Mouse (Mus musculus): Measurements from ENCODE around the gene Mapk8ip1. TPM values are rescaled to one million over a fixed set of nuclear protein-coding genes. Genes with fewer than 3 reads are reported as not detected.

Mapk8ip1 gene
- polyA plus RNA-seq, 1 experiment from 2014 or later, result 112 TPM

- H3K4me2 ChIP-seq, result no peak overlapping the region
- H3K27me3 ChIP-seq, result no peaks in the 10 kb centered on the region
- no peaks in the 10 kb centered on the region for H3K9me3 ChIP-seq
- H3K27ac ChIP-seq, result no peak overlapping the region
- peaks cover 8% of the 10 kb centered on the region; the same call in 1 of the 2 replicates for H3K4me1 ChIP-seq (replicated peaks)
- no peak overlapping the region for H3K4me3 ChIP-seq
- ATAC-seq (ENCODE audit: low FRiP score), result no peak
- H3K36me3 ChIP-seq, result peaks cover 70% of the 10 kb centered on the region
- WGBS, result 86% methylated on average over 8 of the region's 8 CpGs
- H3K9ac ChIP-seq, result no peak overlapping the region
These were observed 39.3 kb downstream of the Mapk8ip1 start for GRCm38 (mm10) chr2:92361795-92362194.

GRCm38 (mm10) chr2:92360893-92361292 is 40.2 kb downstream of the Mapk8ip1 start:
- no peak overlapping the region for H3K9ac ChIP-seq
- 0 out of 2 replicates have a peak, but pooled peaks have one; percentile 37 for ATAC-seq (ENCODE audit: low FRiP score)

DNA sequence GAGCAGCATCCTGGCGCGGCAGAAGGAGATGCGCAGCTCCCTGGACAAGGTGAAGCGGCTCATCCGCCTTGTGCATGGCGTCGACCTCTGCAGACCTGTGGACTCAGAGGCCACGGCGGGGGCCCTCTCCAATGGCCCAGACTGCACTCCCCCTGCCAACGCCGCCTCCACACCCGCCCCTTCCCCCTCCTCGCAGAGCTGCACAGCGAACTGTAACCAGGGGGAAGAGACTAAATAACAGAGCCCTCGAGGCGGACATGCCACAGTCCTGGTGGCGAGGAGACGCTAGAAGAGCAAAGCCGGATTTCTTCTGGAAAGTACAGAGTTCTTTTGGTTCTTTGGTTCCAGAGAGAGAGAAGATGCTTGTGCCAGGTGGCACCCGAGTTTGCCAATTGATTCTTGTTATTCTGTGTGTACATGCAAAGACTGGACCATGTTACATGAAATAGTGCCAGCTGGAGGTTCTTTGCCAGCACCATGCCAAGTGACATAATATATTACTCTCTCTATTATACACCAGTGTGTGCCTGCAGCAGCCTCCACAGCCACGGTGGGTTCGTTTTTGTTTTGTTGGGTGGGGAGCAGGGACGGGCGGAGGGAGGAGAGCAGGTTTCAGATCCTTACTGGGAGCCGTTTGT is 40.8 kb downstream of the Mapk8ip1 start:
- peak overlapping the region; percentile 19; the same call in 1 of the 2 replicates for H3K9ac ChIP-seq
- H3K27ac ChIP-seq, result peak overlapping the region; percentile 12
- no peak overlapping the region for H3K4me3 ChIP-seq
- H3K4me2 ChIP-seq, result no peak overlapping the region
- peaks cover 8% of the 10 kb centered on the region; the same call in 1 of the 2 replicates for H3K4me1 ChIP-seq (replicated peaks)
- ATAC-seq (ENCODE audit: low FRiP score), result no peak
- no peaks in the 10 kb centered on the region for H3K9me3 ChIP-seq
- 62% methylated on average over 25 of the region's 25 CpGs for WGBS
- peaks cover 74% of the 10 kb centered on the region for H3K36me3 ChIP-seq
- H3K27me3 ChIP-seq, result no peaks in the 10 kb centered on the region

More at GRCm38 (mm10) chr2:92360893-92361292, 40.2 kb downstream of the Mapk8ip1 start:
- no peak overlapping the region for H3K4me3 ChIP-seq
- H3K27ac ChIP-seq, result no peak overlapping the region
- peaks cover 71% of the 10 kb centered on the region for H3K36me3 ChIP-seq
- H3K4me2 ChIP-seq, result no peak overlapping the region
- H3K4me1 ChIP-seq (replicated peaks), result peaks cover 8% of the 10 kb centered on the region; the same call in 1 of the 2 replicates
- H3K9me3 ChIP-seq, result no peaks in the 10 kb centered on the region
- H3K27me3 ChIP-seq, result no peaks in the 10 kb centered on the region
- 24% methylated on average over 12 of the region's 12 CpGs for WGBS

DNA sequence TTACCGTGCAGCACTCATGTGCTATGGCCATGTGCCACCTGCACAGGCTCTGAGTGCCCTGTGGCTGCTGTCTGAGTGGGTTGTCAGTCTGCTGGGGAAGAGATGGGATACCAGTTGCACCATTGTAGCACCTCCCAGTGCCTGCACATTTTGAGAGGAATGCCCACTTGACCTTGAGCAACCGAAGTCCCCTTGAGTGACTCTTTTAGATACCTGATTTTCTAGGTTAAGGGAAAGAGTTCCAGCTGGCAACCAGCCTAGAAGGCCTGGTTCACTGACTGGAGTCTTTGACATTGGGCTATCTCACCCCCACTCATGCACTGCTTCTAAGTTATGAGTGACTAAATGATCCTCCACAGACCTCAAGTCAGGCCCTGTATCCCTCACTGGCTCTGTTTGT is 41.8 kb downstream of the Mapk8ip1 start:
- WGBS, result 92% methylated on average over 2 of the region's 2 CpGs
- Histone ChIP-seq H3K4me2 (no peak overlapping the region), H3K4me3 (no peak overlapping the region), H3K4me1 (replicated peaks) (peaks cover 8% of the 10 kb centered on the region; the same call in 1 of the 2 replicates), H3K27me3 (no peaks in the 10 kb centered on the region), H3K36me3 (peaks cover 77% of the 10 kb centered on the region), H3K9me3 (no peaks in the 10 kb centered on the region), H3K9ac (no peak overlapping the region), H3K27ac (no peak overlapping the region)
- no peak for ATAC-seq (ENCODE audit: low FRiP score)

DNA sequence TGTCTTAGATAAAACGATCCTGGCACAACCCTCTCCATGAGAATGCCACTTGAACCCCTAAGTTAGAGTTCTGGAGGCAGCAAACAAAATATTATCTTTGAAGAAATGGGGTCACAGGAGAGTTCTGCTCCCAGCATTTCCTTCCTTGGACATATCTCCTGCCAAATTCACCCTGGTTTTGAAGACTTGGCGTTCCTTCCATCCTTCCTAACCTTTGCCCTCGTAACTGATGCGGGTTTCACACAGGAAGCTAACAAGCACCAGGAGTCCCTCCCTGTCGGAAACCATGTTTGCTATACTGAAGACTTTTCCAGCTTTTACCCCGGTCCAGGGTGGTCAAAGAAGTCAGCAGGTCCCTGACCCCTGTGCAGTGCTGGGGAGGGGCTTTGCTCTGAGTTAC is 46.8 kb downstream of the Mapk8ip1 start:
- ATAC-seq (ENCODE audit: low FRiP score), result no peak
- Histone ChIP-seq H3K9me3 (no peaks in the 10 kb centered on the region), H3K9ac (no peak overlapping the region), H3K27me3 (no peaks in the 10 kb centered on the region), H3K36me3 (peaks cover 73% of the 10 kb centered on the region), H3K27ac (no peak overlapping the region), H3K4me1 (replicated peaks) (no peaks in the 10 kb centered on the region), H3K4me2 (no peak overlapping the region), H3K4me3 (no peak overlapping the region)
- 69% methylated on average over 6 of the region's 6 CpGs for WGBS

DNA sequence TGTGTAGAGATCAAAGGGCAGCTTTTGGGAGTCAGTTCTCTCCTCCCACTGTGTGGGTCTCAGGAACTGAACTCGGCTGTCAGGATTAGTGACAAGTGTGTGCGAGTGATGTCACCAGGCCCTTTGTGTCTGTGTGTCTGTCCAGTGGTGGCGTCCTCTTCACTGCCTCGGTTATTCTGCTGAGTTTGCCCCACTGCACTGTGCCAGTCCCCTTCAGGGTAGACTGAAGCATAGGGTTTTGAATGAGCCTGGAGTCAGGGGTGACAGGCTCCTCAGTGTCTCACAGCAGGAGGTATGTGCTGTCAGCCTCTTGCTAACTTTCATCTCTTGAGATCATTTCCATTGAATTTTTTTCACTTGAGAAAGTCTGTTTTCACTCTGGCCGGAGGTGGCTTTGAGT is 47.7 kb downstream of the Mapk8ip1 start:
- H3K9me3 ChIP-seq, result no peaks in the 10 kb centered on the region
- ATAC-seq (ENCODE audit: low FRiP score), result no peak
- H3K27me3 ChIP-seq, result no peaks in the 10 kb centered on the region
- 33% methylated on average over 5 of the region's 5 CpGs for WGBS
- H3K4me1 ChIP-seq (replicated peaks), result no peaks in the 10 kb centered on the region
- no peak overlapping the region for H3K9ac ChIP-seq
- H3K27ac ChIP-seq, result no peak overlapping the region
- H3K4me3 ChIP-seq, result no peak overlapping the region
- no peak overlapping the region for H3K4me2 ChIP-seq
- H3K36me3 ChIP-seq, result peaks cover 73% of the 10 kb centered on the region

DNA sequence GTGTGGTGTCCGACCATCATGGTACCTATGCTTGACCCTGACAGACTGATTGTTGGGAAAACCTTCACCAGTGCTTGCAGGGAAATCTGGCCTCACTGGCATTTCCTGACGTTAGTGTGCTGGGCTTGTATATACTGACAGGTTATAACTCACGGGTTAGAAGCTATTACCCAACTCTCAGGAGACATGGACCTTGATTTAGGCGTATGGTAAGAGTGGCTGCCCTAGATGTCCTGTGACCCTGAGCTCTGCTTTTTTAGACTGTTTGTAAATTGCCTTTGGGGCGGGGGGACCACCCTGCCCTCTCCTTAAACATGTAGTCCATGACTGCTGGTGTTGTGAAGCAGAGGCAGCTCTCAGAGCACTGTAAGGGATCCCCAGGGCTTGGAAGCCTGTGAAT is 50.4 kb downstream of the Mapk8ip1 start:
- Histone ChIP-seq H3K9ac (no peak overlapping the region; the same call in none of the 2 replicates), H3K36me3 (peaks cover 68% of the 10 kb centered on the region), H3K27me3 (no peaks in the 10 kb centered on the region), H3K4me2 (no peak overlapping the region), H3K4me1 (replicated peaks) (no peaks in the 10 kb centered on the region), H3K9me3 (no peaks in the 10 kb centered on the region), H3K4me3 (no peak overlapping the region), H3K27ac (no peak overlapping the region)
- WGBS, result 77% methylated on average over 5 of the region's 5 CpGs
- ATAC-seq (ENCODE audit: low FRiP score), result no peak

GRCm38 (mm10) chr2:92349589-92350425 is 51.3 kb downstream of the Mapk8ip1 start:
- no peak overlapping the region for H3K27ac ChIP-seq
- no peaks in the 10 kb centered on the region for H3K9me3 ChIP-seq
- no peaks in the 10 kb centered on the region for H3K4me1 ChIP-seq (replicated peaks)
- no peak for ATAC-seq (ENCODE audit: low FRiP score)
- peaks cover 68% of the 10 kb centered on the region for H3K36me3 ChIP-seq
- H3K9ac ChIP-seq, result no peak overlapping the region
- H3K4me2 ChIP-seq, result no peak overlapping the region
- H3K27me3 ChIP-seq, result no peaks in the 10 kb centered on the region
- WGBS, result 79% methylated on average over 6 of the region's 6 CpGs
- no peak overlapping the region for H3K4me3 ChIP-seq

GRCm38 (mm10) chr2:92347191-92347590 is 53.9 kb downstream of the Mapk8ip1 start:
- H3K9me3 ChIP-seq, result no peaks in the 10 kb centered on the region

GRCm38 (mm10) chr2:92342418-92342817 is 58.6 kb downstream of the Mapk8ip1 start:
- Histone ChIP-seq H3K9ac (no peak overlapping the region), H3K9me3 (no peaks in the 10 kb centered on the region), H3K27ac (no peak overlapping the region), H3K4me1 (replicated peaks) (no peaks in the 10 kb centered on the region), H3K4me2 (no peak overlapping the region), H3K27me3 (no peaks in the 10 kb centered on the region), H3K4me3 (no peak overlapping the region), H3K36me3 (peaks cover 36% of the 10 kb centered on the region)
- no peak for ATAC-seq (ENCODE audit: low FRiP score)

More at GRCm38 (mm10) chr2:92347191-92347590, 53.9 kb downstream of the Mapk8ip1 start:
- ATAC-seq (ENCODE audit: low FRiP score), result no peak
- Histone ChIP-seq H3K27me3 (no peaks in the 10 kb centered on the region), H3K4me2 (no peak overlapping the region), H3K36me3 (peaks cover 70% of the 10 kb centered on the region), H3K4me3 (no peak overlapping the region), H3K9ac (no peak overlapping the region), H3K27ac (no peak overlapping the region), H3K4me1 (replicated peaks) (no peaks in the 10 kb centered on the region)
- WGBS, result 91% methylated on average over 2 of the region's 2 CpGs

Data from hindbrain, embryonic 13.5 days (tissue).